Mouse (Mus musculus) embryo, embryonic 9.5 days (tissue): ENCODE data around the gene Slc37a3.
"Not testable (repeated sequence)": the region's sequence is repeated elsewhere in the genome, so short reads cannot be mapped to it uniquely, and the experiment has no call there.

Experiments
- DNase-seq: peaks from one replicate; pipeline ENCODE4 v3.0.0-alpha.2; 2017; ENCODE audit errors: extremely low spot score

Slc37a3 gene

GRCm38 (mm10) chr6:39377311-39377827 lies at the start of gene Slc37a3:
TSS of gene Slc37a3 (minus strand) at chr6:39377675.
- peak; percentile 85 for DNase-seq

GRCm38 (mm10) chr6:39426725-39427124 lies 49.2 kb upstream of the Slc37a3 start:
- DNase-seq: no peak

GRCm38 (mm10) chr6:39425181-39425580 lies 47.7 kb upstream of the Slc37a3 start:
- DNase-seq: no peak

GRCm38 (mm10) chr6:39423686-39424085 lies 46.2 kb upstream of the Slc37a3 start:
- DNase-seq: no peak

GRCm38 (mm10) chr6:39423130-39423551 lies 45.7 kb upstream of the Slc37a3 start:
- no peak for DNase-seq

- DNase-seq: no peak
Measured at GRCm38 (mm10) chr6:39420867-39421266, 43.4 kb upstream of the Slc37a3 start.

- DNase-seq: peak; percentile 87
Measured at GRCm38 (mm10) chr6:39419851-39420721, 42.6 kb upstream of the Slc37a3 start, which contains the start of gene Mkrn1. TSS of gene Mkrn1 (minus strand) at chr6:39420462.

- DNase-seq: no peak
Measured at GRCm38 (mm10) chr6:39419386-39419850, 41.9 kb upstream of the Slc37a3 start.

- DNase-seq: not testable (repeated sequence)
Measured at GRCm38 (mm10) chr6:39416654-39417053, 39.2 kb upstream of the Slc37a3 start.

DNA sequence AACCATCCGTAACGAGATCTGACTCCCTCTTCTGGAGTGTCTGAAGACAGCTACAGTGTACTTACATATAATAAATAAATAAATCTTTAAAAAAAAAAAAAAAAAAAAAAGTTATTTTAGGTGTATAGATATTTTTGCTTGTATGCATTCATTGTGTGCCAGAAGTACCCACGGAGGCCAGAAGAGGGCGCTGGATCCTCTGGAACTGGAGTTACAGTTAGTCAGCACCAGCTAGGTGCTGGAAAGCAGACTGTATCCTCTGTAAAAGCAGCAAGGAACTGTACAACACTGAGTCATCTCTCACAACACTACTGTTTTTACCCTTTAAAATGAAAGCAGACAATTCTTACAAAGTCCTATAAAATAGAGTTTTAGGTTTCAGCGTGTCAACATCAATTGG lies 38.3 kb upstream of the Slc37a3 start:
- peak; percentile 37 for DNase-seq

DNA sequence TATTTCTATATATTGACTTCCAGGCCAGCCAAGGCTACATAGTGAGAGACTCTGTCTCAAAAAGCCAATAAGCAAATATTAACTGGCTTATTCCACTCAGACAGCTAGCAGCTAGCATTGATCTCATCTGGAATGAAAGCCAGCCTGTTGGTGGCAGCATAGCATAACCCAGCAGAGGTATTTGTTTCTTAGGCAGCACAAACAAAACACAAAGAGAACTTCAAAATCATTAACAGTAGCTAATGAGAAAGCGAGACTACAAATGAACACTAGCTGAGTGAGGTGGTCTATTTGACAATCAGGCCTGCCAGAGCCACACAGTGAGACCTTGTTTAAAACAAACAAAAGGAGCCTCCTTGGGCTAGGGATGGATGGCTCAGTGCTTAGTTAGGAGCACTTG lies 36.6 kb upstream of the Slc37a3 start:
- DNase-seq: no peak

- DNase-seq: no peak
Measured at GRCm38 (mm10) chr6:39406480-39406879, 29.0 kb upstream of the Slc37a3 start.

DNA sequence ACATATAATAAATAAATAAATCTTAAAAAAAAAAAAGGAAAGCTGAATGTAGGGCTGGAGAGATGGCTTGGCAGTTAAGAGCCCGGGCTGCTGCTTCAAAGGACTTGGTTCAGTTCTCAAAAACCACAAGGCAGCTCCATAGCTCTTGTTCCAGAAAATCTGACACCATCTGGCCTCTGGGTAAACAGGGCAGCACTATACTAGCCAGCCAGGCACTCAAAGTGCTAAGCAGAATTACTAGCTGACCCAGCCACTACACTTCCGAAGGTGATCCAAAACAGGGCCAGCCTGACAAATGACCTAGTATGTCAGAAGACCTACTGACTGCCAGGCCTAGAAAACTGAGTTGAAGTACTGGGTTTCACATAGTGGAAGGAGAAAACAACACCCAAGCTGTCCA lies 25.7 kb upstream of the Slc37a3 start:
- DNase-seq: no peak

- peak; percentile 55 for DNase-seq
Measured at GRCm38 (mm10) chr6:39400343-39400742, 22.9 kb upstream of the Slc37a3 start.

DNA sequence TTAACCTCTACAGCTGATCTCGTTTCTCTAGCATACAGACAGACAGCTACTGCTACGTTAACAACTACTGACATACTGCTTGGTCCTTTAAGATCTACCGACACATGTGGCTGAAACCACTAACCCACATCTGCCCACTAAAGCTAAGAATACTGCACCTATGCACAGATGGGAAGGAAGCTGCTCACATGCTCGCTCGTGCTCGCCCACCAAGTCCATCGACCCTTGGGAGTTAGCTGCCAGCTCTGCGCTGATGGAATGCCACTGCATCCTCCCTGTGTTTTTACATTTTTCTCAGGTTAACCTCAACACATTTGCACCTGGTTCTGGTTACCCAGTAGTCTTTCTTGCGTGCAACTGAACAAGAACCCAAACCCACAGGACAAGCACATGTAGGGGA lies 20.9 kb upstream of the Slc37a3 start:
- no peak for DNase-seq

DNA sequence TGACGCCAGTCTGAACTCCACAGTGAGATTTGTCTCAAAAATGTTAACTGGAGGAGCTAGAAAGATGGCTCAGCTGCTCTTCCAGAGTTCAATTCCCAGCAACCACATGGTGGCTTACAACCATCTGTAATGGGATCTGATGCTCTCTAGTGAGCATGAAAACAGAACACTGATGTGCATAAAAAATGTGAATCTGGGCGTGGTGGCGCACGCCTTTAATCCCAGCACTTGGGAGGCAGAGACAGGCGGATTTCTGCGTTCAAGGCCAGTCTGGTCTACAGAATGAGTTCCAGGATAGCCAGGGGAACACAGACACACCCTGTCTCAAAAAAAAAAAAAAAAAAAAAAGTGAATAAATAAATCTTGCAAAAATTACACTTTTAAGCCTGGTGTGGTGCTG lies 19.6 kb upstream of the Slc37a3 start:
- DNase-seq: no peak

DNA sequence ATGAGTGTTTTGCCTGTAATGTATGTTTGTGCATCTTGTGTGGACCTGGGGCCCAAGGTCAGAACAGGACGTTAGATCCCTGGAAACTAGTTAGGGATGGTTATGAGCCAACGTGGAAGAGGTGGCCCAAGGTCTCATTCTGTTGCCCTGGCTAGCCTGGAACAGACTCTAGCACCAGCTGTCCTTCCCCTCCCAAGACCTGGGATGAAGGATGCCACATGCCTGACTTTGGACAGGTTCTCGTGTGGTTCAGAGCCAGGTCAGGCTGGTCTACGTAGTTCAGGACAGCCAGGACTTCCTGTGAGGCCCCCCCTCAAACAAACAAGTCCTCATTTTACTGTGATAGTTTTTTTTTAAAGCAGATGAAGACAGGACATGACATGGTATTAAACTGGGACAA lies 18.4 kb upstream of the Slc37a3 start:
- DNase-seq: no peak

GRCm38 (mm10) chr6:39395471-39395870 lies 18.0 kb upstream of the Slc37a3 start:
- DNase-seq: no peak

GRCm38 (mm10) chr6:39389988-39390387 lies 12.5 kb upstream of the Slc37a3 start:
- DNase-seq: no peak

GRCm38 (mm10) chr6:39381125-39381880 lies 3.8 kb upstream of the Slc37a3 start, which contains the start of gene Rab19:
TSS of gene Rab19 (plus strand) at chr6:39381175.
- peak; percentile 34 for DNase-seq

GRCm38 (mm10) chr6:39380276-39380675 lies 2.8 kb upstream of the Slc37a3 start:
- no peak for DNase-seq

DNA sequence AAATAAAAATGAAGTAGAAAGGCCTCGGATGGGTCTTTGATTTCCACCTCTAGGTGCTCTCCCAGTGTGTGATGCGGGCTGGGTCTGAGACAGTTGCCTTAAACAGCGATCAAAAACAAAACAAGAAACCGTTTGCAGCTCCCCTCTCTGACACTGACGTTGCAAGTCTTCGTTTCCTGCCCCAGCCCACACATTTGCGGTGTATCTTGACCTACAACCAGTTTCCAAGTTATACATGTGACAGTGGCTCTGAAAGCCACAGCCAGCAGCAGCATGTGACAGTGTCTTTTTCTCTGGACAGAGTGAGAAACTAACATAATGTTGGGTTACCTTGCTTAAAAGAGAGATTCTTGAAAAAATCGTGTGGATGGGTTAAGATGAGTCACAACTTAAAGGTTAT lies 2.3 kb upstream of the Slc37a3 start:
- DNase-seq: no peak
